Mouse (Mus musculus) bone marrow, adult 2 months (tissue): Measurements from ENCODE around the gene Medag.

Experiments
- CTCF ChIP-seq: fragments of 200-500 bp; IDR thresholded peaks from 2 replicates; pipeline ENCODE4 v1.5.1; 2011; ENCODE audit warnings: low read length, control low read depth; ENCODE audit not compliant: control insufficient read depth, insufficient read depth
- POLR2A ChIP-seq: fragments of 200-500 bp; IDR thresholded peaks from 2 replicates; pipeline ENCODE4 v1.6.1; 2011; ENCODE audit warnings: low read depth, mild to moderate bottlenecking, control low read depth, low read length, borderline replicate concordance; ENCODE audit not compliant: control insufficient read depth

DNA sequence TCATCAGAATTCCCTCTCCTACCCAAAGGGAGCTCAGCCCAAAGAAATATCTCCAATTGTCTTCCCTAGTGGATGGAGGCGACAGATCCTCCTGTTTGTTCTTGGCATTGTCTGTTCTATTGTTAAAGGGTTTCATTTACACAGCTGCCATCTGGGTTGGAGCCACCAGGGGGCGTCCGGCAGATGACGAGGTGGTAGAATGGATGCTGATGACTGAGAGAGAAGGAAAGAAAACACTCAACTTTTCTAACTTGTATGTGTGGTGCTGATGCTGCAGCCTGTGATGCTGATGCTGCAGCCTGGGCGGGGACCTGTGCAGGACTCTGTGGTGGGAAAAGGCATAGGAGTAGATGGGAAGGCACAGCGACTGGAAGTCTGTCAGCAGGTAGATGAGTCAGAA is 42.7 kb downstream of the Medag start:
- TF ChIP-seq POLR2A: no peak
- peak; percentile 82 for TF ChIP-seq CTCF
